Mouse (Mus musculus) R1 (cell line): Measurements from ENCODE around the gene Rps19.
"Not testable (repeated sequence)": the region's sequence is repeated elsewhere in the genome, so short reads cannot be mapped to it uniquely, and the experiment has no call there.

Source experiments
- DNase-seq: peaks from one replicate; pipeline ENCODE4 v3.0.0-alpha.2; 2018; ENCODE audit warnings: low read depth, low spot score

Gene Rps19

DNA sequence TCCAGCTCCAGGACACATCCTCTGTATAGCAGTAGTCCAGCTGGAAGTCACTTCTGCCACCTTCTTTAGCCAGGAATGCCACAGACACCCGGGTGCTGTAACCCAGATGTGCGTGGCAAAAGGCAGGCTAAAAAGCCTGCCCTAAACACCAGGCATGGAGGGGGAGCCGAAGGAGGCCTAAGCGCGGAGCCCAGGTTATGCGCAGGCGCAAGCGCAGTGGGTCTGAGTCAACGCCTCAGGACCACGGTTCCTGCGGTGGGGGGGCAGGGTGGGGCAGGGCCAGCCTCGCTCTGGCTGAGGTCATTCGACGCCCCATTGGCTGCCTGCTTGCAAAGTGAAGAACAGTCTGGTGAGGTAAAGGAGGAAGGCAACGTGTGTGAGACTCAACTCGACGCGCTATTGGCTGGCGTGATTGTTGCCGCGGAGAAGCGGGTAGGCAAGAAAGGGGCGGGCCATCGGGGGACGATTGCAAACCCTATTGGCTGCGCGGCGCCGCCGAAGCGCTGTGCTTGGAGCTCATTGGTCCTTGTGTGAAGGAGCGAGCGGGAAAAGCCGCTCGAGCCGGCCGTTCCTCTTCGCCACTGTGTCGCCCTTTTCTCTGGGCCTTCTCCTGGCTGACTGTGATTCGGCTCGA, 14.5 kb upstream of the Rps19 start, which contains the start of the genes Lypd4 and Dmrtc2:
Lypd4 (minus strand) TSS at position 410 of the 634 bp plus-strand sequence.
Dmrtc2 (plus strand) TSS at position 526 of the 634 bp plus-strand sequence.
- DNase-seq: peak; percentile 92

DNA sequence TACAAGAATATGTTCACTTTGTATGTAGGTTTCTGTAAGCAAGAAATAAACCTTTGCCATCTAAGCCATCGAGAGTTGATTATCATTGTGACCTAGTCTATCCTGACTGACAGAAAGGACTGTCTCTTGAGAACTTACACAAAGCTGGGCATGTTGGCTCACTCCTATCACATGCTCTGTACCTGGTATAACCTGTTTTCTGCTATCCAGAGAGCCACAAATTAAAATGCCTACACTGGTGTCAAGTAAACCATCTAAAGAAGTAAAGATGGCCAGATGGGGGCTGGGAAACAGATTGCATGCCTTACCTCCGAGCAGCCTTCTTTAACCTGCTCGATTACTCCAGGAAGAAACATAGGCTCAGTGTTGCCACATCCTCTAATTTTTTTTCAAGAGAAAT, 6.6 kb upstream of the Rps19 start:
- DNase-seq: no peak

DNA sequence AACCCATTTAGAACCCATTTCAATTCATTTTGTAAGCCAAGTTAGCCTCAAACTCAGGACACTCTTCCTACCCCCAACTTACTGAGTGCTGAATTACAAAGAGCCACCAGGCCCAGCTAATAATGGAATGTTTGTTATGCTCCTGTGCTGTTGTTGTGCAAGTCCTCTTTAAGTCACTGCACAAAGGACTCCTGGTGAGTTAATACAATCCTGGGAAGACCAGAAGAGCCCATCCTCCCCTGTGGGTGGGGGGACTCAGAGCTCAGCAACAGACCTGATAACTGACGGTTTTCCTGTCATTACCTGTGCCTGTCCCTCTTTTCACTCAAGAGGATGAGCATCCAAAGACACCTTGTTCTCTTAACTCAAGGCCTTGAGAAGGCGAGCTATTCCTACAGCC, 4.6 kb upstream of the Rps19 start:
- peak; percentile 99 for DNase-seq

DNA sequence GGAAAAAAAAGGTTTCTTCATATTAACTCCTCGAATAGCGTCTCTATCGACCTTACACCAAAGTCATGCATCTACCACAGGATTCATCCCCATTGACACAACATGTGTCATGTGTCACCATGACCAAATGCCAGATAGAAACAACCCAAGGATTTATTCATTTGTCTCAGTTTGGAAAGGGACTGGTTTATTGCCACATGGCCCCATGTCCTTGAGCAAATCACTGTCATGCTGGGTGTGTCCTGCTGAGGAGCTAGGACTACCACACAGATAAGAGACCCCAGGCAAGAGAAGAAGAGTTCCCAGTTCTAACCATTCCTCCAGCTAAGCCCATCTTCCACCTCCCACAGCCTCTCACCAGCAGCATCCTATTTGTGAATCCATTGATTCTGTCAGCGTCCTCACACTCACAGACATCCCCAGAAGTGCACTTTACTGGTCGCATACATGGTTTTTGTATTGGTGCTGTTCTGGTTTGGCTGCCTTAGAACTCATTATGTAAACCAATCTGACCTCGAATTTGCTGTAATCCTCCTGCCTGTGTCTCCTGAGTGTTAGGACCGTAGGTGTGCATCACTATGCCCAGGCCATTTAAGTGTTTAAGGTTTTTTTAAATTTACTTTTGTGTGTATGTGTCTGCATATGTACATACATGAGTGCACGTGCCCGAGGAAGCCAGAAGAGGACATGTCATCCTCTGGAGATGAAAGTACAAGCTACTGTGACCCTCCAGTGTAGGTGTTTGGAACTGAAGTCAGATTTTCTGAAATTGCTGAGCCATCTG, 1.6 kb upstream of the Rps19 start:
- DNase-seq: no peak

DNA sequence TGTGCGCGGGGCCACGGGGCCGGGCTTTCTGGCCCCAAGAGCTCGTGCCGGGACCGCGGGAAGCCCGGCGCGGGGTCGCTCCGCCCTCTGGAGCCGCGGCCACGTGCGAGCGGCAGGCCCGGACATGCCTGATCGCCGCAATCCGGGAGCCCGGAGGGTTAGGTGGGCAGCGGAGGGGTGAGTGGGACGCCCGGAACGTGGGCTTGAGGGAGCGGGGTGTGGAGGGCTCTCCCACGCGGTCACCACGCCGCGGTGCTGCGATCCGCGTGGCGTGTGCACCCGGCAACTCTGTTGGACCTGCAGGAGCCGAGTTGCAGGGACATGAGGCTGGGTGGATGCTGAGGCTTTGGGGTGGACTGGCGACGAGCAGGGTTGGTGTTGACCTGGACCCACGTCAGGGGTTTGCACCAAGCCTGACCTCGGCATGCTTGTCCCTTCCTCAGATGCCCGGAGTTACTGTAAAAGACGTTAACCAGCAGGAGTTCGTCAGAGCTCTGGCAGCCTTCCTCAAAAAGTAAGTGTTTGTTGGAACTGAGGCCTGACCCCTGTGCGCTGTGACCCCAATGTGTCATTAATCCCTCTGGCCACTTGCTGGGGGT, 621 bp downstream of the Rps19 start:
- no peak for DNase-seq

DNA sequence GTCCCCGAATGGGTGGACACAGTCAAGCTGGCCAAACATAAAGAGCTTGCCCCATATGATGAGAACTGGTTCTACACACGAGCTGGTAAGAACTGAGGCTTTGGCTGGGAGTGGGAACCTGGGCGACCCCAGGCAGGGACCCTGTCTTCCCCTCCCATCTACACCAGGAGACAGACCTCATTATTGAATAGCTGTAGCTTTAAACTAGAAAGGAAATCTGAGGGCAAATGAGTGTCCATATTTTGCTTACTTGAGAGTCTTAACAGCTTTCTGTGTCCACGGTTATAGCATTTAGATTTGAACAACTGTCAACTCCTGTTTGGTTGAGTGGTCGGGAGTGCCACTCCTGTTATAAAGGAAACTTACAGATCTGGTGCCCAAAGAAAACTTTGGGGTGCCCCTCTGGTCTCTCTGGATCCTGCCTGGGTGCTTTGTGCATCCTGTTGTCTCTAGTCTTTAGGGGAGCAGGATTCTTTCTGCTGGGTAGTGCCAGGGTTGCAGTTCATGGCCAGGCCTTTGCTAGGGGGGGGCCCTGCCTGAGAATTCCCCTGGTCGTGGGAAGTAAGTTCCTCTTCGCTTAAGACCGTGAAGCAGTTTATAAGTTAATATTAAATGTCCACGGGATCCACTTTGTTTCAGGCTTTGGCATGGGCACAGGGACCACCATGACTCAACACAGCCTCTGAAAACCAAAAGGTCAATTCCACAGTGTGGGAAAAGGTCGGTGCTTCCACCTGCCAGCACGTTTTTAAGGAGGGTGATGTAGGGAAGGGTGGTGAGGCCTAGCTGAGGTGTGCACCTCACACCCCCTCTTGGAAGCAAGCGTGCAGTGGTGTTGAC, 1.5 kb downstream of the Rps19 start:
- peak; percentile 6 for DNase-seq

DNA sequence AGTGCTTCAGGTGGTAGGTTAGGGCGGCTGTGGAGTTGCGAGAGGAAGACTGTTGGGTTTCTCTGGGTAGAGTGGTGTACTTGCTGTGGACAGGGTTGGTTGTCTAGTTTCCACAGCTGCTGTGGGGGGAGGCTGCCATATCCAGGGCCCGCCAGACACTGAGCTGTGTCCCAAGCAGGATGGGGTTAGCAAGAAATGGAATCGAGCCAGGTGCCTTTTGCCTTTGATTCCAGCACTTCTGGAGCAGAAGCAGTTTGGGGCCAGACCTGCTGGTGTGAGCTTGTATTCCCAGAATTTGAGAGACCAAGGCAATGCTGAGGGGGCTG, 2.1 kb downstream of the Rps19 start:
- peak; percentile 16 for DNase-seq

DNA sequence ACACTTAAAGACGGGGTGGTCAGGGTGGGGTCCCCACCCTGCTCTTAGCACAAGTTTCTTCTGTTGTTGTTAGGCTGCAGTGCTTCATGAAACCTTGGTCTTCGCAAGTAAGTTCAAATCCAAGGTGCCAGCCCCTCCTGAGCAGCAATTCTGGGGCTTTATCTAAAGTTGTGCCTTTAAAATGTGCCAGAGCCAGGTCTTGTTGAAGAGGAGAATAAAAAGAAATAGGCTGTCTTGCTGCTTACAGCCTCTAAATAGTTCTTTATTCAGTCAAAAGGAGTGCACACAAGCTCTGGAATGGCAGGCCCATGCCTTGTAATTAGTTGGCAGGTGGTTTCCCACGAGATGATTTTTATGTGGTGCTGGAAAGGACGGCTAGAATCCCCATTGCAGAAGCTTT, 2.9 kb downstream of the Rps19 start:
- DNase-seq: no peak

DNA sequence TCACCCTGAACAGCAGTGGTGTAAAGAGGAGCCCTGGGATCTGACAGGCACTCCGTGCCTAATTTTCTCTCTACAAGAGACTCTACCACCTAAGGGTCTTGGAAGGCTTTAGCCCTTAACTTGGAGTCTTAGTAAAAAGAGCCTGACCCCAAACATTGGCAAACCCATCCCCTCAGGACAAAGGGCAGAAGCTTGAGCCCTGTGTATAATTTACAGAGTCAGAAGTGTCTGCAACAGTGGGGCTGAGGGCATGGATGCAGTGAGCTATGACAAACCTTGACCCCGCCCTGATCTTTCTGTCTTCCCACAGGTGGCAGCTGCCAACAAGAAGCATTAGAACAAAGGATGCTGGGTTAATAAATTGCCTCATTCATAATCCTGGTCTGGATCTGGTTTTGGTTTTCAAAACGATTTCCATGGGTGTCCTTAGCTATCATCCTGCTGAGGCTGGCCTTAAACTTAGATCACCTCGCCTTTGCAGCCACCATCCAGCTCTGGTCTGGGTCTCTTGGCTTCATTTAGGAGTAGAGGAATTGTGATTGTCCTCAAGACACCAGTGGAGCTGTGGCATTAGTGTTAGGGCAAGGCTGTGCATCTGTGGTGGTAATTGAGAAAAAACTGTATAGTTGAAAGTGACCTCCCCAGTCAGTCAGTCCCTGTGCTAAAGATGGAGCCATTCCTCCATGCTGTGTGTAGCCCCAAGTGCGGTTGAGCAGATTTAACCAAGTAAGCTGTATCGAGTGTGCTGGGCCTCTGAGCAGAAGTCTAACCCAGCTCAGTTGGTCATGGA, 5.5 kb downstream of the Rps19 start:
- DNase-seq: no peak

DNA sequence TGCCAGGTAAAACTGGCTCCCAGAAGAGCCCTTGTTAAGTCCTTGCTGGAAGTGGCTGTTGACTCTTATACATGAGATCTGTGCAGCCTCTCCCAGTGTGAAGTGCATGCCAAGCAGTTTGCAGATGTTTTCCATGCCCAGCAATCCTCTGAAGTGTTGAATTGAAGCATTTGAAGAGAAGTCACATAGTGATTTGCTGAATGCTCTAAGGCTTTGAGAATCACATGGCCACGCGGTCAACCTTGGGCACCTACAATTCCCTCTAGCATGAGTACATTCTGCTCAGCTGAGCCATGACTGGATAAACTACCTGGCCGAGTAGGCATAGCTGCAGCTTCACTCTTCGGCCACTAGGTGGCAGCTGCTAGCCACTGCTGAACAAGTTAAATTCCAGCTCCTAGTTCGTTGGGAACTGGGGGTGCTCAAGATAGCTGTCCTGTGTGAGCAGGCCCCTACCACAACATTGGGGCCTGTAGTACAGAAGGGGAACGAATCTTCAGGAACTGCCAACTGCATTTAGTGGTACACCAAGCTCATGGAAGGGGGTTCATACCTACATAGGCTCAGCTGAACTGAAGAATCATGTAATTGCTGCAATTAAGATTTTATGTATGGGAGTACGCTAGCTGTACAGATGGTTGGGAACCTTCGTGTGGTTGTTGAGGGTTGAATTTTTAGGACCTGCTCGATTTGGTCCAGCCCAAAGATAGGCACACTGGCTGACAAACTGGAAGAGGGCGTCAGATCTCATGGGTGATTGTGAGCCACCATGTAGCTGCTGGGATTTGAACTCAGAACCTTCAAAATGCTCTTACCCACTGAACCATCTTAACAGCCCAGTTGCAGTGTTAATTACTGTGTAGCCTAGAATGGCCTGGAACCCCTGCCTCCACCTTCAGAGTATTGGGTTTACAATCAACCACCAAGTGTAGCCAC, 6.4 kb downstream of the Rps19 start:
- DNase-seq: peak; percentile 95

DNA sequence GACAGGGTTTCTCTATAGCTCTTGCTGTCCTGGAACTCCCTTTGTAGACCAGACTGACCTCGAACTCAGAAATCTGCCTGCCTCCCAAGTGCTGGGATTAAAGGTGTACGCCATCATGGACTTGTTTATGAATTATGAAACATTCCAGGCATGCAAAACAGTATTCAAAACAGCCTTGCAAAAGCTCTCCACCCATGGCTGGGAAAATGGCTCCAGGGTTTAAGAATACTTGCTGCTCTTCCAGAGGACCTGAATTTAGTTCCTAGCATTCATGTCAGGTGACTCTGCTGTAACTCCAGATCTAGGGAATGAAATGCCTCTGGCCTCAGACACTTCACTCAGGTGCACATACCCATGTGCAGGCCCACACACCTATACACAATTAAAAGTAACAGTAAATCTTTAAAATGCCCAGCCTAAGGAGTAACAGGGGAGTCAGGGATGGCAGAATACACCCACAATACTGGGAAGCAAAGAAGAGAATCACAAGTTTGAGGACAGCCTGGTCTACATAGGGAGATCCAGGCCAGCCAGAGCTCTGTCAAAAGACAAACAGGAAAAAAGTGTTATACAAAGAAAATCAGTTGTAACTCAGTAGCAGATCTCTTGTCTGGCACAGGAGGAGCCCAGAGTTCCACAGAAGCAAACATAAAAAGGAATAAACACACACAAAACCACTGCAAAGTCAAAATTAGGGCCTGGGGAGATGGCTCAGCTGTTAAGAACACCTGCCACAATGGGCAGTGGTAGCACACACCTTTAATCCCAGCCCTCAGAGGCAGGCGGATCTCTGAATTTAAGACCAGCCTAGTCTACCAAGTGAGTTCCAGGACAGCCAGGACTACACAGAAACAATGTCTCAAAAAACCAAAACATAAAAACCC, 7.3 kb downstream of the Rps19 start:
- peak; percentile 53 for DNase-seq

DNA sequence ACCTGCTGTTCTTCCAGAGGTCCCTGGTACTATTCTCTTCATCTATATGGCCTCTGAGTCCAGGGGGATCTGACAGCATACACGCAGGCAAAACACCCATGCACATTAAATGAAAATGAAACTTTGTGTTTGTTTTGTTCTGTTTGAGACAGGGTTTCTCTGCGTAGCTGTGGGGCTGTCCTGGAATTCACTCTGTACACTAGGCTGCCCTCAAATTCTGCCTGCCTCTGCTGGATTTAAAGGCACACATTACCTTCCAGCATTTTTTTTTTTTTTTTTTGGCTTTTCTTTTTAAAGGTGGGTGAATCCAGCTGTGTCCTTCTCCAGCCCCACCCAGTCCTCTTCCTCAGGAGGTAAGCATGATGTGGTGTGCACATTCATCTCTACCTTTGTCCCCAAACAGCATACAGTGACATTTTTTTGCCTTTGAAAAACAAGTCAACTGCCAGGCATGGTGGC, 8.0 kb downstream of the Rps19 start:
- peak; percentile 54 for DNase-seq

DNA sequence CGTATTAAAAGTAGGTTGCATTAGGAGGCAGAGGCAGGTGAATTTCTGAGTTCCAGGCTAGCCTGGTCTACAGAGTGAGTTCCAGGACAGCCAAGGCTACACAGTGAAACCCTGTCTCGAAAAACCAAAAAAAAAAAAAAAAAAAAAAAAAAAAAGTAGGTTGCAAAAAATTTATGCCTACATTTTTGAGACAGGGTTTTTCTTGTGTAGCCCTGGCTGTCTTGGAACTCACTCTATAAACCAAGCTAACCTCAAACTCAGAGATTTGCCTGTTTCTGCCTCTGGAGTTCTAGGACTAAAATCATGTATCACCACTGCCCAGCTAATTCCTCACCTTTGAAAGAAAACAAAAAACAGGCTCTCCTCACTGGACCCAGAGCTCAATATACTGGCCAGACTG, 11.6 kb downstream of the Rps19 start:
- DNase-seq: not testable (repeated sequence)

DNA sequence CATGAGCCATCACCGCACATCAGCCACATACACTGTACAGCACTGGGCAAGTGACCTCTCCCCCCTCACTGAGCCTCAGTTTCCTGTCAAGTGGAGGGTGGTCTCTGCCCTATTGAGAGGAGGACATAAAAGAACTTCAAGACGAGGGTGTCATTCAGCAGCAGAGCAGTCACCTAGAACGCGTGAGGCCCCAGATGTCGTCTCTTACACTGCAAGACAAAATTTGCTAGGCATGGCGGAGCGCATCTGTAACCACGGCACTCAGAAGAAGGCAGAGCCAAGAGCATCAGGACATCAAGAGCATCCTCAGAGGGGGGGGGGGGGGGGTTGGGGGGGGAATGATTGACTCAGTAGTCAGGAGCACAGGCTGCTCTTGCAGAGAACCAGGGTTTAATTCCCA, 12.1 kb downstream of the Rps19 start:
- DNase-seq: no peak

DNA sequence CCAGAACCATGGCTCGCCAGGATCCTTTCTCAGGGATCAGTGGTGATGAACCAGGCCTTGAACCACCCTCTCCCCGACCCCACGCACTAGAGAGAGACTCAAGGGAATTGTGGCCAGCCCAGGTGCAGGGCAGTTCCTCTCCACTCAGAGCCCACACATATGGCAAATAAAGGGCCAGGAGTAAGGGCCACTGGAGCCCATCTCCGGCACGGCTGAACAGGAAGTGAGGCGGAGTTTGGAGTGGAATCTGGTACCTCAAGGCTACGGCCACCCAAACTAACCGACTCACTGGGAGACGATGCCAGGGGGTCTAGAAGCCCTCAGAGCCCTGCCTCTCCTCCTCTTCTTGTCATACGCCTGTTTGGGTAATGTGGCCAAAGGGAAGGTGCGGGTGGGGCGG, 13.1 kb downstream of the Rps19 start, which contains the start of gene Cd79a:
Cd79a (plus strand) TSS at position 158 of the 400 bp plus-strand sequence.
- peak; percentile 7 for DNase-seq

DNA sequence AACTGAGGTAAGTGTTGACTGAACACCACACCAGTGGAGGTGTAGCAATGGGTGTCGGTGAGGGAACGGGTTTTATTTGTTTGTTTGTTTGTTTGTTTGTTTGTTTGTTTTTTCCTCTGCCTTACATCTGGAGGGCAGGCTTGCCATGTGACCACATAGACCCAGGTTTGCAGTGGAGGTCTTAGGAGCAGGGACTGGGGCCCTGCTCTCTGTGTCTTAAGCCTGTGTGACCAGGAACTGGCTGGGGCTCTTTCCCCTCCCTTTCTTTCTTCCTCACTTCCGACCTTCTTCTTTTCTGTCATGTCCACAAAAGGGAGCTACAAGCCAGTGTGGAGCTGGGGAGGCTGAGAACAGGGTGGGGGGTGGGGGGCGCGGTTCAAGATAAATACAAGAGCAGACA, 13.8 kb downstream of the Rps19 start:
- DNase-seq: no peak

DNA sequence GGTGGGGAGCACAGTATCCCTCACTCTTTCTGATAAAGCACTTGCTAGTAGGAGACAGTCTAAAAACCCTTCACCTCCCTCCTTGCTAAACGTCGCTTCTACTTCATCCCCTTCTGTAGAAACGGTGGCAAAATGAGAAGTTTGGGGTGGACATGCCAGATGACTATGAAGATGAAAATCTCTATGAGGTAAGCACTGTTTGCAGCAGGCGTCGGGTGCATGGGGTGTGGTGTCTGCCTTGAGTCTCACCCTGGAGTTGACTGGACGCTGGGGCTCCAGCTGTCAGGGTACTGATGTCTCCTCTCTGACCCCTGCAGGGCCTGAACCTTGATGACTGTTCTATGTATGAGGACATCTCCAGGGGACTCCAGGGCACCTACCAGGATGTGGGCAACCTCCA, 16.9 kb downstream of the Rps19 start:
- DNase-seq: no peak

DNA sequence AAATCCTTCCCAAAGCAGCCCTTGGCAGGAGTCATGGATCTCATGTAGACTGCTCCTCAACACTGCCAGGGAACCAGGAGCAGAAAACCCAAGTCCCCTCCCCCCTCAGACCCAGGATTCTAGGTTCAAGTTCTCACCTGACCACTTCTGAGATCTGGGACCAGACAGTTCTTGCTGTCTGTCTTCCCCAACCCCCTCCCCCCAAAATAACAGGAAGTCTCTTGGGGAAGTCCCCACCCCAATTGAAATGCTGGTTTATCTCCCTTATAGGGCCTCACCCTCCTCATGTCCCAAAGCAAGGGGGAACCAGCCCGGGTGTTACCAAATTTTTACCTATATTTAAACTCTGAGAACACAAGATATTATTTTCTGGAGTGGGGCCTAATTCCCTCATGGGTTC, 17.7 kb downstream of the Rps19 start:
- DNase-seq: no peak

DNA sequence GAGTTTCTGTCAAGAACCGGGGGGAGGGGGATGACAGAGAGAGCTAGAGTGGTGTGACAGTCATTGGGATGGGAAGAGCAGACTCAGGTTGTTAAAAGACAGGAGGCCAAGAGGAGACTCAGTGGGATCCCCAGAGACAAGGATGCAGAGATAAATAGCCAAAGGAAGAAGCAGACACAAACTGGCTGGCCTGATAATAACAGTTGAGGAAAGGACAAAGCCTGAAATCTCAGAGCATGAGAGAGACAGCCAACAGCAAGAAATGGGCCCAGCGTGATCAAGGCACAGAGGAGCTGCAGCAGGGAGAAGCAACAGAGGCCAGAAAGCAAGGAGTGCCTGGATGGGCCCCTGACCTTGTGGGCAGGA, 18.1 kb downstream of the Rps19 start:
- no peak for DNase-seq
